Mouse (Mus musculus): Measurements from ENCODE around the gene Slc25a13.

- TF ChIP-seq GATA1 (IDR thresholded peaks at IDR 0.05; ENCODE audit: low read length) (no peak), TAL1 (IDR thresholded peaks at IDR 0.05; ENCODE audit: low read length) (no peak)
Observed at GRCm38 (mm10) chr6:6103469-6103868, 113.5 kb downstream of the Slc25a13 start.

Measured in erythroblast, embryonic 14.5 days (primary cell).